Mouse (Mus musculus) stomach, embryonic 14.5 days (tissue): Measurements from ENCODE around the gene Mat2b. TPM values are rescaled to one million over a fixed set of nuclear protein-coding genes. Genes with fewer than 3 reads are reported as not detected.

Source experiments
- ATAC-seq: fragments of 200-750 bp; cut with Nextera tagmentation; 2 replicates; pipeline ENCODE4 v1.8.0; 2017; ENCODE audit warnings: low read depth, moderate TSS enrichment; ENCODE audit not compliant: insufficient number of reproducible peaks, insufficient read depth, low FRiP score
- H3K27ac ChIP-seq: fragments of 300-500 bp; sonication (generic); 2 replicates; pipeline ENCODE4 v1.5.1; 2014; ENCODE audit warnings: mild to moderate bottlenecking, low read length, moderate library complexity, mixed read lengths
- H3K27me3 ChIP-seq: fragments of 300-500 bp; sonication (generic); 2 replicates; pipeline ENCODE4 v1.6.1; 2014; ENCODE audit warnings: low read length, control low read depth, mixed read lengths; ENCODE audit not compliant: control insufficient read depth, insufficient read depth
- H3K36me3 ChIP-seq: fragments of 300-500 bp; sonication (generic); 2 replicates; pipeline ENCODE4 v1.6.1; 2014; ENCODE audit warnings: mild to moderate bottlenecking, control low read depth, low read length, moderate library complexity, mixed read lengths; ENCODE audit not compliant: control insufficient read depth, insufficient read depth
- H3K4me1 ChIP-seq: fragments of 300-500 bp; sonication (generic); 2 replicates; pipeline ENCODE4 v1.6.1; 2014; ENCODE audit warnings: low read length, control low read depth, mixed read lengths; ENCODE audit not compliant: control insufficient read depth, insufficient read depth
- H3K4me2 ChIP-seq: fragments of 300-500 bp; sonication (generic); replicated peaks from 2 replicates; pipeline ENCODE4 v1.6.1; 2014; ENCODE audit warnings: low read depth, low read length, control low read depth
- H3K4me3 ChIP-seq: fragments of 300-500 bp; sonication (generic); 2 replicates; pipeline ENCODE4 v1.5.1; 2014; ENCODE audit warnings: low read depth, low read length, control low read depth
- H3K9ac ChIP-seq: fragments of 300-500 bp; sonication (generic); replicated peaks from 2 replicates; pipeline ENCODE4 v1.6.1; 2014; ENCODE audit warnings: low read depth, mild to moderate bottlenecking, control low read depth, low read length, moderate library complexity, mixed read lengths
- H3K9me3 ChIP-seq: fragments of 300-500 bp; sonication (generic); 2 replicates; pipeline ENCODE4 v1.6.1; 2016; ENCODE audit warnings: low read depth, low read length, control low read depth; ENCODE audit not compliant: control insufficient read depth
- WGBS: fragments of 180-500 bp; shearing (Covaris S2); extraction: QIAGEN DNeasy Blood & Tissue Kit; methylation state at CpG from one replicate; pipeline ENCODE4 v1.1.7; 2014; 5-methylcytosine and 5-hydroxymethylcytosine counted together
- polyA plus RNA-seq: library from polyadenylated mRNA; unstranded; fragments of >200 nt; fragmentation: Nextera tagmentation; extraction: Ambion mirVana; gene quantifications from 2 replicates; pipeline ENCODE4 v1.2.1, GENCODE M21; 2014

Gene Mat2b
- 91.7 and 93.8 TPM in 2 replicates for polyA plus RNA-seq

- WGBS: 83% methylated on average over 9 of the region's 9 CpGs
- no peaks in the 10 kb centered on the region for H3K36me3 ChIP-seq
- peak within 1 kb of the TSS; percentile 94 for H3K4me3 ChIP-seq
- H3K27ac ChIP-seq: peak within 1 kb of the TSS; percentile 96
- H3K4me2 ChIP-seq: peak within 1 kb of the TSS; percentile 92
- H3K27me3 ChIP-seq: no peaks in the 10 kb centered on the region
- H3K4me1 ChIP-seq: peaks cover 13% of the 10 kb centered on the region; the same call in 1 of the 2 replicates
- no peaks in the 10 kb centered on the region for H3K9me3 ChIP-seq
- peak within 1 kb of the TSS; percentile 65 for H3K9ac ChIP-seq
- no peak for ATAC-seq
Measured at GRCm38 (mm10) chr11:40695103-40695502, at the start of gene Mat2b. TSS of gene Mat2b (minus strand) at chr11:40695203.

DNA sequence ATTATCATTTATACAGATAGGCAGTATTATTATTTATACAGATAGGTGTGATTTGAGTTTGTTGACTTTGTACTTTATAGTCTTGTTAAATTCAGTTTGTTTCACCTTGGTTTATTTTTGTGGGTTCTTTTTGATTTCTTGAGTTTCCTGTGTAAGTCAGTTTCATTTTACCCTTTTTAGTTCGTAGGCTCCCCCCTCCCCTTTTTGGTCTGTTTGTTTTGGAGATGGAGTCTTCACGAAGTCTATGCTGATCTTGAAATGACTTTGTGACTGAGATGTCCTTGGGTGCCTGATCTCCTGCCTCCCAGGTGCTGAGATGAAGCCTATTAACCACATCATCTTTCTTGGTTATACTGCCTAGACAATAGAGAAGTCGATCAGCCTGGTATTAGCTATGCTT, 49.3 kb upstream of the Mat2b start:
- peaks cover 5% of the 10 kb centered on the region; the same call in 1 of the 2 replicates for H3K36me3 ChIP-seq
- no peaks in the 10 kb centered on the region for H3K27me3 ChIP-seq
- ATAC-seq: no peak
- 76% methylated on average over 3 of the region's 3 CpGs for WGBS
- no peaks in the 10 kb centered on the region for H3K4me1 ChIP-seq
- no peak overlapping the region for H3K4me3 ChIP-seq
- H3K9ac ChIP-seq: no peak overlapping the region
- H3K4me2 ChIP-seq: no peak overlapping the region
- no peak overlapping the region for H3K27ac ChIP-seq
- no peaks in the 10 kb centered on the region for H3K9me3 ChIP-seq

DNA sequence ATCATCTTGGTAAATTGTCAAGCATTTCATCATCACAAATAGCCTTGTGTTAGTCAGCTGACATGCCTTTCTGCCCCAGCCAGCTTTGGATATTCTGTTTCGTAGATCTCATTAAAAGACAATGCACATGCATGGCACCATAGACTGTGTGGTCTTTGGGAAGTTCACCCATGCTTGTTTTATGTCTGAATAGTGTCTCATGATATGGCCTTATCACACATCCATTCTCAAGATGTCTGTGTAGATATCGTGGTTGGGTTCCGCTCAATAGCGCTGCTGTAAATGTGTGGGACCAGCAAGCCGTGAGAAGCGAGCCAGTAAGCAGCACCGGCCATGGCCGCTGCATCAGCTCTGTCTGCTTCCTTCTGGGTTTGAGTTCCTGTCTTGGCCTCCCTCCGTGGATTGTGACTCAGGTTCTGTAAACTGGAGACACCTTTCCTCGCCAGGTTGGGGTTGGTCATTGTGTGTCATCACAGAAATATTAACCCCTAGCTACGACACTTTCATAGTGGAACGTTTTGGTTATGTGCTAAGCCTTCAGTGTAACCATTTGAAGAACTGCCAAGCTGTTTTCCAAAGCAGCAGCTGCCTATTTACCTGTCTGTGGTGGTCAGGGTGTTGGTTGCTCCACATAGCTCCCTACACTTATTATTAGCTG, 46.7 kb upstream of the Mat2b start:
- Histone ChIP-seq H3K27ac (no peak overlapping the region), H3K9me3 (no peaks in the 10 kb centered on the region), H3K9ac (no peak overlapping the region), H3K4me3 (no peak overlapping the region), H3K27me3 (no peaks in the 10 kb centered on the region), H3K36me3 (peaks cover 24% of the 10 kb centered on the region), H3K4me1 (no peaks in the 10 kb centered on the region), H3K4me2 (no peak overlapping the region)
- WGBS: 89% methylated on average over 12 of the region's 12 CpGs
- no peak for ATAC-seq

GRCm38 (mm10) chr11:40737369-40737768, 42.4 kb upstream of the Mat2b start:
- H3K4me2 ChIP-seq: no peak overlapping the region
- no peaks in the 10 kb centered on the region for H3K9me3 ChIP-seq
- no peak overlapping the region for H3K9ac ChIP-seq
- no peak overlapping the region for H3K27ac ChIP-seq
- H3K4me1 ChIP-seq: peaks cover 7% of the 10 kb centered on the region; the same call in 1 of the 2 replicates
- 85% methylated on average over 3 of the region's 3 CpGs for WGBS
- peaks cover 28% of the 10 kb centered on the region for H3K36me3 ChIP-seq
- no peak for ATAC-seq
- no peaks in the 10 kb centered on the region for H3K27me3 ChIP-seq
- H3K4me3 ChIP-seq: no peak overlapping the region

- Histone ChIP-seq H3K9me3 (no peaks in the 10 kb centered on the region), H3K27me3 (no peaks in the 10 kb centered on the region), H3K9ac (peak overlapping the region; percentile 69), H3K4me1 (peaks cover 13% of the 10 kb centered on the region; the same call in 1 of the 2 replicates), H3K4me2 (peak overlapping the region; percentile 56), H3K36me3 (peaks cover 25% of the 10 kb centered on the region), H3K27ac (no peak overlapping the region), H3K4me3 (peak overlapping the region; percentile 48)
- 3% methylated on average over 11 of the region's 11 CpGs for WGBS
- no peak for ATAC-seq
Measured at GRCm38 (mm10) chr11:40734251-40734752, 39.3 kb upstream of the Mat2b start.

- ATAC-seq: peak; percentile 99
- Histone ChIP-seq H3K4me1 (peaks cover 13% of the 10 kb centered on the region; the same call in 1 of the 2 replicates), H3K27ac (peak within 1 kb of the TSS; percentile 61; the same call in 1 of the 2 replicates), H3K36me3 (peaks cover 22% of the 10 kb centered on the region), H3K9ac (peak within 1 kb of the TSS; percentile 69), H3K4me2 (peak within 1 kb of the TSS; percentile 80), H3K9me3 (no peaks in the 10 kb centered on the region), H3K4me3 (peak within 1 kb of the TSS; percentile 48), H3K27me3 (no peaks in the 10 kb centered on the region)
- WGBS: under 1% methylated on average over 52 of the region's 52 CpGs
Measured at GRCm38 (mm10) chr11:40733339-40734174, 38.6 kb upstream of the Mat2b start, which contains the start of the genes Hmmr and Nudcd2. TSS of gene Hmmr (minus strand) at chr11:40733422. TSS of gene Nudcd2 (plus strand) at chr11:40733667.

- ATAC-seq: peak; percentile 34
- no peaks in the 10 kb centered on the region for H3K27me3 ChIP-seq
- H3K4me3 ChIP-seq: peak overlapping the region; percentile 48
- no peaks in the 10 kb centered on the region for H3K9me3 ChIP-seq
- peaks cover 13% of the 10 kb centered on the region; the same call in 1 of the 2 replicates for H3K4me1 ChIP-seq
- H3K27ac ChIP-seq: no peak overlapping the region
- H3K4me2 ChIP-seq: peak overlapping the region; percentile 80
- peaks cover 22% of the 10 kb centered on the region for H3K36me3 ChIP-seq
- WGBS: 3% methylated on average over 14 of the region's 14 CpGs
- H3K9ac ChIP-seq: peak overlapping the region; percentile 42
Measured at GRCm38 (mm10) chr11:40732997-40733338, 38.0 kb upstream of the Mat2b start.

GRCm38 (mm10) chr11:40718324-40718723, 23.3 kb upstream of the Mat2b start:
- H3K36me3 ChIP-seq: peaks cover 76% of the 10 kb centered on the region
- H3K4me3 ChIP-seq: no peak overlapping the region
- no peak overlapping the region for H3K4me2 ChIP-seq
- no peak overlapping the region for H3K27ac ChIP-seq
- no peaks in the 10 kb centered on the region for H3K27me3 ChIP-seq
- H3K9me3 ChIP-seq: no peaks in the 10 kb centered on the region
- no peak overlapping the region for H3K9ac ChIP-seq
- no peaks in the 10 kb centered on the region for H3K4me1 ChIP-seq
- ATAC-seq: no peak
